Mouse (Mus musculus) small intestine, adult 2 months (tissue): Measurements from ENCODE around the gene Gm47995. TPM values are rescaled to one million over a fixed set of nuclear protein-coding genes. Genes with fewer than 3 reads are reported as not detected.

Source experiments
- H3K27ac ChIP-seq: fragments of 200-500 bp; 2 replicates; pipeline ENCODE4 v1.5.1; 2012; ENCODE audit warnings: low read depth, low read length, control low read depth, inconsistent platforms; ENCODE audit not compliant: insufficient read depth
- H3K27me3 ChIP-seq: fragments of 200-500 bp; 2 replicates; pipeline ENCODE4 v1.6.1; 2012; ENCODE audit warnings: mild to moderate bottlenecking, moderate library complexity, low read length, inconsistent platforms; ENCODE audit not compliant: control insufficient read depth, insufficient read depth
- H3K36me3 ChIP-seq: fragments of 200-500 bp; 2 replicates; pipeline ENCODE4 v1.6.1; 2012; ENCODE audit warnings: mild to moderate bottlenecking, low read length, control low read depth, inconsistent platforms; ENCODE audit not compliant: control insufficient read depth, insufficient read depth
- H3K4me1 ChIP-seq: fragments of 200-500 bp; 2 replicates; pipeline ENCODE4 v1.6.1; 2012; ENCODE audit warnings: low read length, inconsistent platforms, mixed read lengths; ENCODE audit not compliant: control insufficient read depth, insufficient read depth, insufficient read length
- H3K4me3 ChIP-seq: fragments of 200-500 bp; 2 replicates; pipeline ENCODE4 v1.5.1; 2012; ENCODE audit warnings: low read depth, mild to moderate bottlenecking, control low read depth, inconsistent platforms, low read length, moderate library complexity
- CTCF ChIP-seq: fragments of 200-500 bp; IDR thresholded peaks from 2 replicates; pipeline ENCODE4 v1.5.1; 2012; ENCODE audit warnings: low read depth, mild to moderate bottlenecking, control low read depth, inconsistent platforms, low read length, moderate library complexity, mixed read lengths; ENCODE audit not compliant: insufficient replicate concordance, insufficient read length; ENCODE audit errors: extremely low read depth
- POLR2A ChIP-seq: fragments of 200-500 bp; IDR thresholded peaks from 2 replicates; pipeline ENCODE4 v1.6.1; 2012; ENCODE audit warnings: low read depth, mild to moderate bottlenecking, control low read depth, inconsistent platforms, low read length, moderate library complexity
- WGBS: fragments of 180-500 bp; shearing (Covaris S2); methylation state at CpG from one replicate; pipeline ENCODE4 v1.1.7; 2018; 5-methylcytosine and 5-hydroxymethylcytosine counted together
- polyA plus RNA-seq: library from polyadenylated mRNA; depleted of rRNA; stranded (reverse); fragments of >200 nt; gene quantifications from 2 replicates; pipeline ENCODE4 v1.2.3, GENCODE M21; 2012

Gene Gm47995
- polyA plus RNA-seq, 1 experiment: 0.42 TPM

- no peaks in the 10 kb centered on the region for H3K36me3 ChIP-seq
- H3K4me1 ChIP-seq: no peaks in the 10 kb centered on the region
- H3K4me3 ChIP-seq: no peak overlapping the region
- TF ChIP-seq POLR2A: no peak
- TF ChIP-seq CTCF: no peak
- no peak overlapping the region for H3K27ac ChIP-seq
- WGBS: 97% methylated on average over 1 of the region's 1 CpGs
- no peaks in the 10 kb centered on the region for H3K27me3 ChIP-seq
These were observed 26.3 kb downstream of the Gm47995 start for GRCm38 (mm10) chr1:151224536-151224935.

DNA sequence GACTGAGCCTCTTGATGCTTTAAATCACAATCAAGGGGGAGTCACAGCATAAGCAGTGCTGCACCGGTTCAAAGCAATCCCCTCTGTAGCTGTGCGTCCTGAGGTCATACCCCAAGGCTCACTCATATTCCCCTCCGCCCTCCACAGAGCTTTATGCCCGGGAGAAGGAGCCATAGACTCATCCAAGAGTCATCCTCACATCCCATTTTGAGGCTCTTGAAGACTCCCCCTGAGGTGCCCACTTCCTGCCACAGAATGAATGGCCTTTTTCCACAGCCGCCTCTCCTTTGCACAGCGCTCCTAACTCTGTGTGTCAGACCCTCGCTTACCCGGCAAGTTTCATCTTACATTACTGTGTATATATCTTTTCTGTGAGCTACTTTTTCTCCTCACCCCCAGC, 29.3 kb downstream of the Gm47995 start:
- WGBS: 88% methylated on average over 8 of the region's 8 CpGs
- TF ChIP-seq POLR2A (no peak), CTCF (no peak)

GRCm38 (mm10) chr1:151228320-151228989, 30.2 kb downstream of the Gm47995 start:
- Histone ChIP-seq H3K36me3 (no peaks in the 10 kb centered on the region), H3K4me3 (no peak overlapping the region), H3K27ac (no peak overlapping the region), H3K4me1 (no peaks in the 10 kb centered on the region), H3K27me3 (no peaks in the 10 kb centered on the region)
- WGBS: 72% methylated on average over 1 of the region's 1 CpGs
- no peak for TF ChIP-seq POLR2A
- no peak for TF ChIP-seq CTCF

More for the DNA sequence above, 29.3 kb downstream of the Gm47995 start:
- no peaks in the 10 kb centered on the region for H3K4me1 ChIP-seq
- no peaks in the 10 kb centered on the region for H3K36me3 ChIP-seq
- H3K27ac ChIP-seq: no peak overlapping the region
- no peaks in the 10 kb centered on the region for H3K27me3 ChIP-seq
- no peak overlapping the region for H3K4me3 ChIP-seq

GRCm38 (mm10) chr1:151232346-151232745, 34.1 kb downstream of the Gm47995 start:
- 86% methylated on average over 3 of the region's 3 CpGs for WGBS
- no peak for TF ChIP-seq CTCF
- TF ChIP-seq POLR2A: no peak
- H3K4me3 ChIP-seq: no peak overlapping the region
- no peaks in the 10 kb centered on the region for H3K36me3 ChIP-seq
- H3K4me1 ChIP-seq: no peaks in the 10 kb centered on the region
- no peaks in the 10 kb centered on the region for H3K27me3 ChIP-seq
- H3K27ac ChIP-seq: no peak overlapping the region

GRCm38 (mm10) chr1:151233756-151234155, 35.5 kb downstream of the Gm47995 start:
- no peak overlapping the region for H3K27ac ChIP-seq
- no peaks in the 10 kb centered on the region for H3K4me1 ChIP-seq
- WGBS: 78% methylated on average over 3 of the region's 3 CpGs
- no peak overlapping the region for H3K4me3 ChIP-seq
- H3K36me3 ChIP-seq: no peaks in the 10 kb centered on the region
- no peaks in the 10 kb centered on the region for H3K27me3 ChIP-seq
- TF ChIP-seq POLR2A (no peak), CTCF (no peak)

GRCm38 (mm10) chr1:151235574-151235973, 37.3 kb downstream of the Gm47995 start:
- H3K4me1 ChIP-seq: no peaks in the 10 kb centered on the region
- TF ChIP-seq POLR2A (no peak), CTCF (no peak)
- no peak overlapping the region for H3K4me3 ChIP-seq
- H3K36me3 ChIP-seq: no peaks in the 10 kb centered on the region
- no peak overlapping the region for H3K27ac ChIP-seq
- WGBS: 83% methylated on average over 2 of the region's 2 CpGs
- no peaks in the 10 kb centered on the region for H3K27me3 ChIP-seq

DNA sequence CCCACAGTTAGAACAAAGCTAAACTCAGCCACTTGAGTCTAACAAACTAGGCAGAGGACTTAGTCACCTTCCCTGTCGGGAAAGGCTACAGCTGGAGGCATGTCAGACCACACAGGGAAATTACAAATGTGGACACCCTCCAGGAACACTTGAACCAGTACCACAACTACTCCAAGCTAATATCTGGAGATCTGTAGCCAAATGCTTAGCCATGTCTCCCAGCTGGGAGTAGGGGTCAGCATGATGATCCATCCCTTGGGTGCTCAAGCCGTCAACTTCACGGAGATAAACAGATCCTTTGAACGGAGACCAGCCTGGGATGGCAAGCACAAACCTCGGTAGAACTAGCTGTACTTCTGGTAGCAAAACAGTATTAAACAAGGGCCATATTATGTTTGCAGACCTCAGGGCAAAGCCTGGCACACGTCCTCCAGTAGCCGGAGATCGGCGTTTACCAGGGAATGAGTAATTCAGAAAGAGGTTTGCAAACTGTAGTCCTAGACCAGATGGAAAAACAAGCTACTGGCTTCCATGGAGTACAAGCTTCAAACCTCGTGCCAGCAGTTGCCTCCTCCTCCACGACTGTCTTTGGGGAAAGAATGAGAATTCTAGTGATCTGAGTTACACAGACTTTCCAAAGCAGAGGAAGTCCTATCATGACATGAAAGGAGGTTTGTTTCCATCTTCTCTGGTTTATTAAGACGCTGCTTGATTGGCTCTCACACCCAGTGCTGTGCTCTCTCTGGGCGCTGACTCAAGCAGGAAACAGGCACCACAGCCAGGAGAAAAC, 38.1 kb downstream of the Gm47995 start:
- H3K36me3 ChIP-seq: no peaks in the 10 kb centered on the region
- H3K27me3 ChIP-seq: no peaks in the 10 kb centered on the region
- H3K4me3 ChIP-seq: no peak overlapping the region
- H3K27ac ChIP-seq: no peak overlapping the region
- 58% methylated on average over 13 of the region's 13 CpGs for WGBS
- no peaks in the 10 kb centered on the region for H3K4me1 ChIP-seq
- TF ChIP-seq POLR2A (no peak), CTCF (no peak)
